Mouse (Mus musculus) testis, adult 2 months (tissue): Measurements from ENCODE around the gene Gpr65. TPM values are rescaled to one million over a fixed set of nuclear protein-coding genes. Genes with fewer than 3 reads are reported as not detected.

Source experiments
- H3K27ac ChIP-seq: fragments of 200-500 bp; 2 replicates; pipeline ENCODE4 v1.5.1; 2012; ENCODE audit warnings: low read depth, low read length; ENCODE audit not compliant: control insufficient read depth, insufficient read depth
- H3K27me3 ChIP-seq: fragments of 200-500 bp; 2 replicates; pipeline ENCODE4 v1.6.1; 2012; ENCODE audit warnings: mild to moderate bottlenecking, low read length, moderate library complexity; ENCODE audit not compliant: control insufficient read depth, insufficient read depth
- H3K36me3 ChIP-seq: fragments of 200-500 bp; 2 replicates; pipeline ENCODE4 v1.6.1; 2012; ENCODE audit warnings: mild to moderate bottlenecking, low read length; ENCODE audit not compliant: control insufficient read depth, insufficient read depth
- H3K4me1 ChIP-seq: fragments of 200-500 bp; 2 replicates; pipeline ENCODE4 v1.6.1; 2012; ENCODE audit warnings: low read length; ENCODE audit not compliant: control insufficient read depth, insufficient read depth
- H3K4me3 ChIP-seq: fragments of 200-500 bp; 2 replicates; pipeline ENCODE4 v1.5.1; 2012; ENCODE audit warnings: low read depth, mild to moderate bottlenecking, low read length, moderate library complexity, mixed read lengths; ENCODE audit not compliant: control insufficient read depth
- CTCF ChIP-seq: fragments of 200-500 bp; IDR thresholded peaks from 2 replicates; pipeline ENCODE4 v1.5.1; 2012; ENCODE audit warnings: low read depth, mild to moderate bottlenecking, inconsistent platforms, low read length, moderate library complexity; ENCODE audit not compliant: control insufficient read depth, insufficient read depth, insufficient replicate concordance
- POLR2A ChIP-seq: fragments of 200-500 bp; IDR thresholded peaks from 2 replicates; pipeline ENCODE4 v1.6.1; 2012; ENCODE audit warnings: low read depth, mild to moderate bottlenecking, inconsistent platforms, low read length, moderate library complexity; ENCODE audit not compliant: control insufficient read depth
- polyA plus RNA-seq: library from polyadenylated mRNA; depleted of rRNA; stranded (reverse); fragments of >200 nt; gene quantifications from 2 replicates; pipeline ENCODE4 v1.2.3, GENCODE M21; 2012

Gpr65 gene
- polyA plus RNA-seq, 1 experiment = 1.4 TPM

DNA sequence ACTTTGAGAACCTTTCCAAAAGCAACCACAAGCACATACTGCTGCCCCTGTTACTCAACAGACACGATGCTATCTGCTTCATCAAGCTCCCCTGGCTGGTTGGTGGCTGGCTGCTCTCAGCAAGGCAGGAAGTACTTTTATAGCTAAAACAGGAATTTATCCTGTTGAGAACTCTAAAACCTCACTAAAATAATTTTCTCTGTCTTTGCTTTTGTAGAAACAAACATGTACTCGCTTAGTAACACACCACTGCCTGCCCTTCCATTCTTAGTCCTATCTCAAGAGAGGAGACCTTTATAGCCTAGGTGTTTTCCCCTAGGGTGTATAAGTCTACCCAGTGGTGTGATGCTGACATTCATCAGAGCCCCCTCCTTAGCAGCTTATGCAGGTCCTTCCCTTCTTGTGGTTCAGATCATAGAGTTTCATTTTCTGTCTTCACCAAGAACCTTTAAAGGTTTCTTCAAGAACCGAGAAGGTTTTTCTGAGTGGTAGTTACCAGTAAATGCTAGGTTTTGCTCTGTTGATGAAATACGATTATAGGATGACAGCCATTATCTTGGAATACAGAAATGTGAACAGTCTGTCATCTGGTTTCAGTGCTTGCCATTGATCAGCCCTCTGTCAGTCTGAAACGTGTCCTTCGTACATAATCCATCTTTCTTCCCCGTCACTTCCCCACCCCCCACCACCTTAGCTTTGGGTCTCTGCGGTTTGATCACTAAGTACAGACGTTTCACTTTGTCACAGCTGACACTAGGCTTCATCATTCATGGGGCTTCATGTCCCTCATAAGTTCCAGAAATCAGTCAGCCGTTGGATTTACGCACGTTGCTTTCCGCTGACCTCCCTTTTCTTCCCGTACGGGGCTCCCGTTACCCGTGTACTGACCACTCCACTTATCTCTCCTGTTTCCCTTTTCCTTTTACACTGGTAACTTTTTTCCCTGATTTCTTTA is 1.6 kb downstream of the Gpr65 start:
- H3K27ac ChIP-seq = no peak overlapping the region
- no peaks in the 10 kb centered on the region for H3K36me3 ChIP-seq
- no peak for TF ChIP-seq CTCF
- no peak for TF ChIP-seq POLR2A
- no peaks in the 10 kb centered on the region for H3K4me1 ChIP-seq
- H3K4me3 ChIP-seq = no peak overlapping the region
- H3K27me3 ChIP-seq = no peaks in the 10 kb centered on the region

GRCm38 (mm10) chr12:98270810-98271566 is 2.6 kb downstream of the Gpr65 start:
- no peak overlapping the region for H3K4me3 ChIP-seq
- TF ChIP-seq CTCF (no peak), POLR2A (no peak)
- H3K27me3 ChIP-seq = no peaks in the 10 kb centered on the region

DNA sequence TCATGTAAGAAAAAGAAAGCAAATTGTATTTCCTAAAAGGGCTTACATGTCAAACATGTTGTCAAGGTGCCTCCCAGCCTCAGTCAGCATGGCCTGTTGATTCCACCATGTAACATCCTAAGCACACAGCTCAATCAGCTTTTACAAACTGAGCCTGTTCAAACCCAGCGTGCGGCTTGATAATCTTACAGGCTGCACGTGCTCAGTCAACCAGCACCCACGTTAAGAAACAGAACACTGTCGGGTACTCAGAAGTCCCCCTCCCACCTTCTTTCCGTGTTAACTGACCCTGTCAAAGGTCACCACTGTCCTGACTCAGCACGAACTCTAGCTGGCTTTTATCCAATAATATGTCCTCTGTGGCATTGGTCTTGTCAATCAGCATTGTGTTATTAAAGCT is 4.0 kb downstream of the Gpr65 start:
- no peak for TF ChIP-seq CTCF
- no peak for TF ChIP-seq POLR2A
- Histone ChIP-seq H3K27me3 (no peaks in the 10 kb centered on the region), H3K27ac (no peak overlapping the region), H3K4me3 (no peak overlapping the region), H3K36me3 (no peaks in the 10 kb centered on the region), H3K4me1 (no peaks in the 10 kb centered on the region)

More at GRCm38 (mm10) chr12:98270810-98271566, 2.6 kb downstream of the Gpr65 start:
- Histone ChIP-seq H3K36me3 (no peaks in the 10 kb centered on the region), H3K4me1 (no peaks in the 10 kb centered on the region), H3K27ac (no peak overlapping the region)

GRCm38 (mm10) chr12:98280530-98280929 is 12.1 kb downstream of the Gpr65 start:
- H3K27me3 ChIP-seq = no peaks in the 10 kb centered on the region
- no peak overlapping the region for H3K4me3 ChIP-seq
- H3K27ac ChIP-seq = no peak overlapping the region
- TF ChIP-seq POLR2A (no peak), CTCF (no peak)
- H3K4me1 ChIP-seq = no peaks in the 10 kb centered on the region
- H3K36me3 ChIP-seq = no peaks in the 10 kb centered on the region

DNA sequence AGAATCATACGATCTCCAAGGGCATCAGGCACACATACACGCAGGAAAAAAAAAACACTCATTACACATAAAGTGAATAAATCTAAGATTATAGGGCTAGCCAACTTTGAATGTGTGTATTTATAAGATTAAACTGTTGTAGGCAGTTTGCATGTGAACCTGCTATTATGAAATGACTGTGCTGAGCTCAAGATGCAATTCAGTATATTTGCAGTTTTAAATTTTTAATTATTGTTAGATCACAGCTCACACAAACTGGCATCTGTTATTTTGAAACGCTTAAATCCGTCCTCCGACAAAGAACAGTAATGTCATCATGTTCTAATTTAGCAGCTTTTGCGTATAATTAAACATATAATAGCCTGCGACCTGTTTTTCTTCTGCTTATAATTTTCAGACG is 12.6 kb downstream of the Gpr65 start:
- TF ChIP-seq POLR2A (no peak), CTCF (no peak)
- Histone ChIP-seq H3K27ac (no peak overlapping the region), H3K4me3 (no peak overlapping the region), H3K27me3 (no peaks in the 10 kb centered on the region), H3K4me1 (no peaks in the 10 kb centered on the region), H3K36me3 (no peaks in the 10 kb centered on the region)

DNA sequence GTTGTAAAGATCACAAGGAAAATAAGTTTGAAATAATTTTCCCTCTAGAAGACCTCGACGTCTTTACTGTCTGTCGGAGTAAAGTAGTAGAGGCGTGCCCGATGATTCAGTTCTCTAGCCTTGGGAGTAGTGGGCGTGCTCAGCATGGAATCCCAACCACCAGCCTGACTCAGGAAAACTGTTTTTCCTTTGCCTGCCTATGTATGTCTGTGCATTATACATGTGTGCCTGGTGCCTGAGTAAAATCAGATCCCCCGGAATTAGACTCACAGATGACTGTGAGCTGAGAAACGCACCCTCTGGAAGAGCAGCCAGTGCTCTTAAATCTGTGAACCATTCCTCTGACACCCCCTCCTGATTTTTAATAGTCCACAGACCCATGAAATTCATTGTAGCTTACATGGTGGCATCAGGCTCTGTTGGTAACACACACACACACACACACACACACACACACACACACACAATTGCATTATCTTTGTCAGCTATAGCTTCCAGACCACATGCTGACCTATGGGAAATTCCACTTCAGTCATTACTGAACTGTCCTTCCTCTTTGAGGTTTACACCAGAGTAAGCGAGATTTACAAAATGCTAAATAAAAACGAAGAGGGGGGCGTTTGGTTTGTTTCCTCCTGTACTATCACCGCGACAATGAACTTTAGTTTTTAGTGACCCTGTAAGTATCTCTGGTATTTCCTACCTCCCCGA is 14.5 kb downstream of the Gpr65 start:
- H3K36me3 ChIP-seq = no peaks in the 10 kb centered on the region
- H3K27me3 ChIP-seq = no peaks in the 10 kb centered on the region
- no peak overlapping the region for H3K27ac ChIP-seq
- no peaks in the 10 kb centered on the region for H3K4me1 ChIP-seq
- no peak overlapping the region for H3K4me3 ChIP-seq
- TF ChIP-seq CTCF = no peak
- no peak for TF ChIP-seq POLR2A

- Histone ChIP-seq H3K4me3 (no peak overlapping the region), H3K4me1 (no peaks in the 10 kb centered on the region), H3K36me3 (no peaks in the 10 kb centered on the region), H3K27ac (no peak overlapping the region), H3K27me3 (no peaks in the 10 kb centered on the region)
- TF ChIP-seq POLR2A = no peak
- no peak for TF ChIP-seq CTCF
These were observed 15.0 kb downstream of the Gpr65 start for GRCm38 (mm10) chr12:98283487-98283860.
